Mouse (Mus musculus) ovary, adult 18-20 months (tissue): ENCODE results near the gene Rragc.

Experiments
- DNase-seq: peaks from one replicate; pipeline ENCODE4 v3.0.0; 2022; ENCODE audit warnings: low spot score, mixed read lengths

The Rragc gene

GRCm38 (mm10) chr4:123952059-123952458, 34.8 kb downstream of the Rragc start:
- no peak for DNase-seq

- DNase-seq, result peak; percentile 16
Observed at GRCm38 (mm10) chr4:123956703-123957491, 39.7 kb downstream of the Rragc start.

DNA sequence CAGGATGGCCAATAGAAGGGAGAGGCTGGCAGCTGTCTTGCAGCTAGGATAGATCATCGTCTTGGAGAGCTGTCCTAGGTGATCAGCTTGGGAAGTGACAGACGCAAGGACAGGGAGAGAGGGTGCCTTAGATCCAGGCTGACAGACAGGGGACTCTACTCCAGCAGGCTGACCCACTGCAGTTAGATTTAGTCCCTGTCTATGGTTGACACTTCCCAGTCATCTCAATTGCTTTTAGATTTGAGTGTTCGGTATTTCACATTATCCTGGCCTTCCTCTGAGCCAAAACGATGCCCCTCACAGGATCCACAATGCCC, 40.2 kb downstream of the Rragc start:
- no peak for DNase-seq

DNA sequence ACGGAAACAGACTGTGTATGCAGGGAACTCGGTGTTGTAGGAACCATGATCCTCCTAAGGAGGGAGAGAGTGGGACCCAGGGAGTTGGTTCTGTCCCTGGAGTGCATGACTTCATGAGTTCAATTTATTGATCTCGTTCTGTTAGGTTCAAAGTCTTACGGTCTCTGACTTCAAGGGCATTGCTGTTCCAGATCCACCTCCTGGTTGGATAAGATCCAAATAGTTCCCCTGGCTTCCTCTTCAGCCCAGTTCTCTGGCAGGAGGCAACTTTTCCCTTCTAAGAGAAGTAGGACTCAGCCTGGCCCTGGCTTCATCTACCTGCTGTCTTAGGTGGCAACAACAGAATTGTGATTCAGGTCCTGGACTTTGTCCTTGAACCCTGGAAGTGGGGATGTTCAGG, 40.6 kb downstream of the Rragc start:
- no peak for DNase-seq

GRCm38 (mm10) chr4:123960955-123961354, 43.7 kb downstream of the Rragc start:
- no peak for DNase-seq

DNA sequence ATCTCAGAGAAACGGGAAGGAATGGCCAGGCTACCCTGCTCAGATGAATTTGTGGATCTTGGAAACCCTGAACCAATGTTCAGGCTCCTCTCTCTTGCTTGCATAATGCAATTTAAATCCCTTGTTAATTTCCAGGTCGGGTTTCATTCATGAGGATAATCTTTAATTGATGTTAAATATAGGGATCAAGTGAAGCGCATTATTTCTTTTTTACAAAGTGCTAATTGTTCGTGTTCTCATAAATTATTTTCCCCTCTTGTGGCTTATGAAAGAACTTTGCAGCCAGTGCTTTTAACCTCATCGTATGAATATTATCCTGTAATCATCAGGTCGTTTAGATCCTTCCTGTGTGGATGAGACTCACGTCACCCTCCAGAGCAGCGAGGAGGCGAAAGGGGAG, 45.5 kb downstream of the Rragc start:
- DNase-seq, result no peak

DNA sequence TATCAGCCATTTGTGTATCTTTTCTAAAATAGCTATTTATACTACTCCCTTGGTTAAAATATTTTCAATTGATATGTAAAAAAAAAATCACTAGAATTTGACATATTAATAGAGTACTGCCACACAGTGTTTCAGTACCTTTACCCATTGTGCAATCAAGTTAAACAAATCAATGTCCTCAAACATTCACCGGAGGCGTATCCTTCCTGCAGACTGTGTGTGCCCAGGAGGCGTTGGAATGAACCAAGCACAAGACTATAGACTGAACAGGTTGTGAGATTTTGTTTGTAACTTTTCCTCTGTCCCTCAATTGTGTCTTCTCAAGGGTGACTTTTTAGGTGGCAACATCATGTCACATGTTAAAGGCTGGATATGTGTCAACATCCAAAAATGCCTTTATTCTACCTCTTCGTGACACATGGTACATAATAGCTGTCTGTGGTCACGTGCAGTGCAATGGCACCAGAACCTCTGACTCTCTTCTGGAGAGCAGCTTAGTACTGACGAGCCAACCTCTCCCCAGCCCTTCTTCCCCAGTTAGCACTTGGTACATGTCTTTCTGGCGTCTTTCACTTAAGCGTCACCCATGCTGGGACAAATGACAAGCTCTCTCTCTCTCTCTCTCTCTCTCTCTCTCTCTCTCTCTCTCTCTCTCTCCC, 51.5 kb downstream of the Rragc start:
- DNase-seq, result no peak

DNA sequence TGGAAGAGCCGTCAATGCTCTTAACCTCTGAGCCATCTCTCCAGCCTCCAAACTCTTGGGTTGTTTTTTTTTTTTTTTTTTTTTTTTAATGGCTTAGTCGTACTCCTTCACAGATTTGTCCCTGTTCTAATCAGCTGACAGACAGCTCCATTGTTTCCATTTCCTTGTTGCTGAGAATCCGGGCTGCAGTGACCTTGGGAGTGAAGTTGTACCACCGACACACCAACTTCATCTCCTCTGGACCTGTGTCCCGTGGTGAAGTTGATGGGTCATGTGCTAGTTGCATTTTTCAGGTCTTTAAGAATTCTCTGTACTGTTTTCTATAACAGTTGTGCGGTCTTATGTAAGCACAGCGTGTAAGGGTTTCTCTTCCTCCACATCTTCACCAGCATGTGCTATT, 52.2 kb downstream of the Rragc start:
- DNase-seq, result no peak

DNA sequence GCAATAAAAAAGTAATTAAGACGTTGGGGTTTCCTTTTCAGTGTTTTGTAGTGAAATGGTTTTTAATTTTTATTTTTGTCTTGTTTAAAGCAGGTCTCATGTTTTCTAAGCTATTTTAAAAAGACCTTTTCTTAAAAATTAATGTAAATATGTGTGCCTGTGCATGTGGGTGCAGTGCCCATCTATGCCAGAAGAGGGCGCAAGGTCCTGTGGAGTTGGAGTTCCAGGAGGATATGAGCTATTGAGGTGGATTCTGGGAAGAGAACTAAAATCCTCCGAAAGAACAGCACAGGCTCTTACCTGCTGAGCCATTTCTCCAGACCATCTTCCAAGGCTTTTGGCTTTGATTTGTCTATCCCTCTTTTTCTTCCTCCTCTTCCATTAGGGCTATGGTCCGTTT, 53.8 kb downstream of the Rragc start:
- no peak for DNase-seq

- no peak for DNase-seq
Observed at GRCm38 (mm10) chr4:123972423-123973049, 55.3 kb downstream of the Rragc start.

DNA sequence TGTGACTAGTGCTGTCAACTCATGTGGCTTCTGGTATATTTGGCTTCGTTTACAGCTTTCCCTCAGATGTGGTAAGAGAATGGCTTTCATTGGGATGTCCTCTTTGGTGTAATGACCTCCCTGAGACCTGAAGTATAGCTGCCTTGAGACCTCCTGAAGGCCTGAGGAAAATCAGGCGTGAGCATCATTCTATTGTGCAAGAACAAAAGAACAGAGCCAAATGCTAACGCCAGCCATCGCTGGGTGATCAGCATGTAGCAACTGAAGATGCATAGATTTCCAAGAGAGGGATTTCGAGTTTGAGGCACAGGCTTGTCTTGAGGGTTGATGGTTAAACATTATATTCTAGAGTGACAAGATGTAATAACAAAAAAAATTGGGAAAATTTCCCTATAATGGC, 64.9 kb downstream of the Rragc start:
- no peak for DNase-seq
